Mouse (Mus musculus) liver, adult (tissue): ENCODE measurements at regions not wholly inside any gene's neighbourhood (a gene's known extent, or its start where the extent isn't known, plus 50 kb on each side); places are given as distances from the start of the nearest gene placed in this dataset.

Experiments
- GATA4 ChIP-seq: IDR thresholded peaks from 2 replicates; pipeline ENCODE4 v1.6.1; 2014; ENCODE audit warnings: mild to moderate bottlenecking, low read length; ENCODE audit not compliant: insufficient replicate concordance

DNA sequence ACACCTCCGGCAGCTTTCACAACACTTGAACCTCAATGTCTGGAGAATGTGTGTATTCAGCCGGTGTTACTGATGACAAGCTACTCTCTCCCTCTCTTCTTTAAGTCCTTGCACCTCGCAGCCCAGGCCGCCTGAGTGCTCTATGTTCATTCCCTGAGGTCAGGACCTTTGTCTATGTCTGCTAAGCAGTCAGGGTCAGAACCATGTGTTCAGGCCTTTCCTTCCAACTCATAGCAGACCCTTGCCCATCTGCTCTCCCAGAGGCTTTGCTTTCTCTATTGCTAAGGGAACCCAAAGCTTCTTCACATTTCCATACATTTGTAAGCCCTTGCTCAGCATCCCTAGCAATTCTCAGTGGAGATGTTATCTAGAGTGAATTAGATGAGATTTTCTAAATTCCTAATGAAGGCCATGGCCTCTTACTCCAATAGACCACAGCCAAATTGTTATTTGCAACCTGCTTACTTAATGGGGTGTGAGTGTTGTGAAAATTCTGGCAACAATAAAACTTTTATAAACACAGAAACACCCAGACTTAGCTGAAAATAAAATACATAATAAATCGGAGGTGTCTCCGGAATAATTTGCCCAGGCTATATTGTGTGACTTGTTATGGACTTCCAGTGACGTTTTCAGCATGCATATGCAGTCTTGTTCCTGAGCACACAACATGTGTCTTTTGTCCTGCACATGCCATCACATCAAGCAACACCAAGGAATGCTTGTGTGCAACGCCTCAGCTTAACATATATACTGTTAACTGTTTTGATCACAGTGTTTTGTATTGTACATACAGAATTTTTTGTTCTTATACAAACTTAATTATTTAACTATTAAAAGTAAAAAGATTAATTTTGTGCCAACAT, 321.2 kb downstream of the 1190002N15Rik start:
- no peak for TF ChIP-seq GATA4

DNA sequence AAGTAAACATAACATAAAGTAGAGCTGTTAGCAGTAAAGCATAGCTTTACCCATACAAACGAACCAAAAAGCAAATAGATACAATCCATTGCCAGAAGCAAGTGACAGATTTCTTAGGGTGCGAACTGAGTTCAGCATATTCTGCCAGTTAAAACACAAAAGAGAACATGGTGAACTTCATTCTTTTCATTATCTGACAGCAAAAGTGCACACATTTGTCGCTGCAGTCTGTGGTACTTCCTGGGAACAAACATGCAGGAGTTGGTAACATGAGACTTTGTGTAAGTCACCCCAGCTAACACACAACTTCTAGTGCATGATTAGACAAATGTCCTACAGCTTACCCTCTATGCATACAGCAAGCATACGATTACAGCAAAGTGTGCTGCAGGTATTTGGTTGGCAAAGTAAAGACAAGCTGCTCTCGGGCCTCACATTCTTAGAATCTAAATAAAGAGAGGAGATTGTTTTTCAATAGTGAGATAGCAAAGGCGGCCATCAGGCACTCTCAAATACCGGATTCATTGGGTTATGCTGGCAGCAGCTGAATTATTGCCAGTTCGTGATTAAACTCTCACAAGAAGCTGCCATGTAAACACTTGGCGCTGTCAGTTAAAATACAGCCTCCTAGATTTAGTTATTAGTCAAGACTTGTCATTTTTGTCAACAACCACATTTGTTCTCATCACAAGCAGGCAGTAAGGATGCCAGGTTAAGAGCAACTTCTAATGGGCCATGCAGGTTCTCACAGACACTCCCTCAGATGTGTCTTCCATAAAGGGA, 327.2 kb downstream of the 1190002N15Rik start:
- no peak for TF ChIP-seq GATA4

DNA sequence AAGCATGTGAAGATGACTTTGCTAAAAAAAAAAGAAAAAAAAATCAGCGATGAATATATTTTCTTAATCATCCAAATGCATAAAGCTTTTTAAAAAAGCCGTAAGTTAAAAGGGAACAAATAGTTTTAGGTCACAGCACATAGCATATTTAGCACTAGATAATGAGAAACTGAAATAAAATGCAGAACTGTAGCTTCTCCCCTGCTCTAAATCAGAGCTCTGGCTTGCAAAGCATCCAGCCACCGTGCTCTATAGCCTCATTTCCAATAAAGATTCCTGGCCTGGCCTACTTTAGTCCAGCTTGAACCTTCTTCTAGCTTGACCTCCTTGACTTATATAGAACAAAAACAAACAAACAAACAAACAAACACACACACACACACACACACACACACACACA, 328.9 kb downstream of the 1190002N15Rik start:
- no peak for TF ChIP-seq GATA4

DNA sequence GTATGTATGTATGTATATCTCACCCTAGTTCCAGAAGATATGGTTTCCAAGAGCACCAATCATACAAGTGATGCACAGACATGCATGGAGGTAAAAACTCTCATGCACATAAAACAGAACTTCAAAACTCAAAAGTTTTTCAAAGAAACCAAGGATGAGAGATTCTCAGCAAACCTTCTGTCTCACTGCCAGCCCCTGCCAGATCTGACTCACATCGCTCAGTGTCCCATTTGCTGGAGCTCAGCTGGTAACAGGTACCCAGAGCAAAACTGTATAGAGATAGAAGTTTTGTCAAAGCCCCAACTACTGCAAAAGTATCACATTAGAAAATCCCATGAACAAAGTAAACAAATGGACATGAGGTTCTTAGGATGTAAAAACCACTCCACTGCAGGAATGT, 337.0 kb downstream of the 1190002N15Rik start:
- TF ChIP-seq GATA4: no peak

DNA sequence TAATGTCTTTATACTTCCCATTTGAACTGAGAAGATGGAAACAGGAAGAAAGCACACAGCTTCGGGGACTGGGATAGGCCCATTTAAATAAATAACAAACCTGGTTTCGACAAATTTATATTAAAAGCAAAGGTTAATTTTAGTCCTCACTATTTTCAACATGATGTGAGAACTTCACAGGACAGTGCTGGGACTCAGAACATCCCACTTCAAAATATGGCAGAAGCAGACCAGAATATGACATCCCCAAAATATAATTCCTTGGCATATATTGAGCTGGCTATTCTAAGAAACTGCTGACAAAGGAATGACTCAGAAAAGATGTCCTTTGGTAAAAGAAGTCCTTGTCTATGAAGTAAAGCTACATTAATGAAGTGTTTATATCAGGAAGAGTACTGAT, 338.0 kb downstream of the 1190002N15Rik start:
- no peak for TF ChIP-seq GATA4

DNA sequence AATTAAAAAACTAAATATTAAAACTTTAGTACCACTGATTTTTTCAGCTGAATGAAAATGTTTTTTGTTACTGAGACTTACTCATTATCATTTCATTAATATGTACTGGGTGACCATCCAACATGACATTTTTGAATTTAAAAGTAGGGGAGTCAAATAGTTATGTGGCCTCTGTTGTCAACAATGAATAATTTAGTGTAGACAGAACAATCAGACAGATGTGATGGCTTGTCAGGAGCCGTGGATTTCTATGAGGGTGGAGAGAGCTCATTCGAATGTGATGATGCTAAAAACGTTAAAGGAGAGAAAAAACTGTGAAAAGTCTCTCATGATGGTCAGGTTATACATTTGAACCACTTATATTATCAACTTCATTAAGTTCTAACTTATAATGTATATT, 346.8 kb downstream of the 1190002N15Rik start:
- no peak for TF ChIP-seq GATA4

DNA sequence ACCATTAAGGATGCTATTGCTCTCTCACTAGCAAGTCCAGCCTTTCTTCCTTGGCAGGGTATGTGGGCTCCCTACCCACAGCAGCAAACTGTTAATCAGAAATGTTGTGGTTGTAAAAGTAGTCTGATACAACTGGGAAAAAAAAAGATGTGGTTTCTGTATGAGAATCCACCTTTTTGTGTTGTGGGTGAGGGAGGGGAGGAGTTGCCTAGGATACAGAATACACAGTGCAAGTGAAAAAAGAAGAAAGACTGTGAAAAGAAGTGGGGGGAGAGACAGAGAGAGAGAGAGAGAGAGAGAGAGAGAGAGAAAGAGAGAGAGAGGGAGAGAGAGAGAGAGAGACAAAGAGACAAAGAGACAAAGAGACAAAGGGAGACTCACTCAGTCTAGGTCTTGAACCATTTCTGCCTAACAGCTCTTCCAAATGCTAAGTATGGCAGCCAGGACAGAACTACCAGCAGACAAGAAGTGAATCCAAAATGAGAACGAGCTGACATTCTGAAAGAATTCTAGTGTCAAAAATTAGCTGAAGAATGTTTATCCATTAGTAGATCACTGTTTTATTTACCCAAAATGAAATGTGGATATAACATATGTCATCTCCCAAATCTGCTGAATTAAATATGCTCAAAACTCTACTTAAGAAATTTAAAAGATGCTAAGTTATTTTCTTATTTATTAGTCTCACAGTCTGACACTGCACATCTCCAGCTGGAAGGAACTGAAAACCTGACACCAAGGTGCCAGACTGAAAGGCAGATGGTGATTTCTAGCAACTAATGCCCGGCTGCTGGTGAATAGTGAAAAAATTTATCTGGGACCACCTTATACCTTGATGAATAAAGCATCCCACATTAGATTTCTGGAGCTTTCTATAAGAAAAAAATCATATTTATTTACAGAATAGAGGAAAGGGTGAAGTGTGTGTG, 347.7 kb downstream of the 1190002N15Rik start:
- no peak for TF ChIP-seq GATA4

DNA sequence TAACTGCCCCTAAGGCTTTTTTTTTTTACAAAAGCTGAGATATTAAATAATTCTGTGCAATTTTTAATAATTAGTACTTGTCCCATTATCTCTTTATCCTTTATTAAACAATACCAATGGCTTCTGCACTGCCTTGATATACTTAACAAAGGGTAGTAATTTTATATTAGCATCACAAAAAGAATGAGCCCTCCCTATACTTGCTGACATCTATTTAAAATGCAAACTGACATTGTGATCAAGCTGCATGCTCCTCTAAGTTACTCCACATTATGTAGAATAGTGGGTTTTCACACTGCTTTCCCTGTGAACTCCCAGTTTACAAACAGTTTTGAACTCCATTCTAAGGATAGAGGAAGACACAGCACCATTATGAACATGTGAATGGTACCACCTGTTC, 349.8 kb downstream of the 1190002N15Rik start:
- TF ChIP-seq GATA4: no peak

DNA sequence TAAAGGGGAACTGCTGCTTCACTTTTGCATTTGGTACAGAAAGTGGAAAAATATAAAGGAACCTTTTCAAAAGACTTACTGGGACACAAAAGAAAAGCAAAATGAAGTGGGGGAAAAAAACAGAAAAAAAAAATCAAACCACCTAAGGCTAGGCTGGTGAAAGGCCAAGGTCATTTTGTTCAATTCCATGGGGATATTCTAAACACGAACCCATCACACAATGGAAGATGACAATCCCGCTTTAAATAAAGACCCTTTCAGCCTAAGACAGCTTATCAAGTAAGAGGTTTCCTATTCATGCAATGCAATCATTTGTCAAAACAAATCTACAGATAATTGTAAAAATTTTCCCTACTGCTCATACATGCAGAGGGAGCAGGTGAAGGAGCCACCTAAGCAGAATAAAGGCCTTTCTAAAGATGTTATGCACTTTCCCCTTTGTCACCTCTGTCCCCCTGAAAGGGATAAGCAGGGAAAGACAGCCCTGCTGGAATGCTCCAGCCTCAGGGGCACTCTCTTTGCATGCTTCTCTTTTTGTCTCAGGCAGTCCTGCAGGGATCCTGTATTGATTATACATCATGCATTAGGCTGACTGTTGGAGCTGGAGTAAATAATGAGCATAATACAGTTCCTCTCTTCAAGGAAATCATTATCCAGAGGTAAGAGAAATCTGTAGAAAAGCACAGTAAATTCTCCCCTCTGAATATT, 367.8 kb downstream of the 1190002N15Rik start:
- no peak for TF ChIP-seq GATA4

DNA sequence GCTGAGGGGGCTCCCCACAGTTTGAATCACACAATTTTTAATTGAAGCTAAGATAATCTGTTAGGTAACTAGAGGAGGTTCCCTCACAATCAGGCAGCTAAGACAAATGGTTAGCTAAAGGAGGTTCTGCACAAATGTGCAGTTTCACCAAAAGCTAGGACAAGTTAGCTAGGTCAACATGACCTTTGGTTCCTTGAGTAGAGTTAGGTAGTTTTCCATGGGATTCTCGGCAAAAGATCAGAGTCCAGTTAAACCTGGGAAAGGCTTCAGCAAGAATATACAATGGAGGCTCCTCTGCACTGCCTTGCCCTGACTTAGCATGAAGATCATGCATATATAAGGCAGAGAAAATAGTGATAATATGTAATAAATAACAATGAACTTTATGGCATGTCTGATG, 374.2 kb downstream of the 1190002N15Rik start:
- TF ChIP-seq GATA4: no peak

DNA sequence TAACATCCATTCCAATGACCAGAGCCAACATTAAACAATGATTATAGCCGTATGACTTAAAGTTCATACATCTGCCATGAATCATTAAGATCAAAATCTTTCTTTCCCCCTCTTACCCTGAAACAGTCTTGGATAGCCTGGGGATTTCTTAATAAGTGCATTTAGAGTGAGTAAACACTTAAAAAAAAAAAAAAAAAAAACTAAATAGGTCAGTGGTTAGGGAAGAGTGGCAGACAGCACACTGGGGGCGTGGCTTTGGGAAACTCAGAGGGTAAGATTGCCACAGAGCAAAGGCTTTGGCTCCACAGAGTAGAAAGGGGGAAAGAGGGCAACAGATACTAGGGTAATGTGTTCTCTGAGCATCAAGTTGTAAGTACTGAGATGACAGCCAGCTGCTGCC, 382.3 kb downstream of the 1190002N15Rik start:
- no peak for TF ChIP-seq GATA4

DNA sequence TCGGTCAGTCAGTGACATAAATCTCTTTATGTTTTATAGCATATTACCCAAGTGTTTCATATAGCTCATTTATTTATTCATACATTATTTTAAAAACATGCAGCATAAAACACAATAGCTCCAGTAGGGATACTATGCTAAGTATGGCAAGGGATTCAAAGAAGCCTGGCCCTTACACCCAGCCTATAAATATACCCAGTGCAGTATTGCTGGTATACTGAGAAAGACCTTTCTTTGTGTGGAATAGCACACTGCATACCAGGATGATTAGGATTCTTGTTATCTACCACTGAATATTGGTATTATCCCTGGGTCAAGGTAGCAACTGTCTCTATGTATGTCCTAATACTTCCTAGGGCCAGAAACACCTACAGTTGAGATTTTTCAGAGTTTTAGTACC, 389.4 kb downstream of the 1190002N15Rik start:
- TF ChIP-seq GATA4: no peak

DNA sequence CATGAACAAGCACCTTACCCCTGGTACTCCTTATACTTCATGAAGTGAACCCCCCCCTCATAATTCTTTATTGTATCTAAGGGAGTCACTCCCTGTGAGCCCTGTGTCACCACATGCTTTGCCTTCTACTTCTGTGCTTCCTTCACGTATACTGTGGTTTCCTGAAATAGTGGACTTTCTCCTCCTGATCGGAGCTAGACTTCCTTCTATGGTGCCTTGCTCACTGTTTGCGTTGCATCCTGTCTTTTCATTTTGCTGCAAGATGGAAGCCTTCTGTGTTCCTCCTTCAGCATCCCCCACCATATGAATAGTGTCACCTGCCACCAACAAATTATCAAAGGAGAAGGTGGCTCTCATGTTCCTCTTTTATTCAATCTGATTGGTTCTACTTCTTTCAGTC, 391.1 kb downstream of the 1190002N15Rik start:
- TF ChIP-seq GATA4: no peak

DNA sequence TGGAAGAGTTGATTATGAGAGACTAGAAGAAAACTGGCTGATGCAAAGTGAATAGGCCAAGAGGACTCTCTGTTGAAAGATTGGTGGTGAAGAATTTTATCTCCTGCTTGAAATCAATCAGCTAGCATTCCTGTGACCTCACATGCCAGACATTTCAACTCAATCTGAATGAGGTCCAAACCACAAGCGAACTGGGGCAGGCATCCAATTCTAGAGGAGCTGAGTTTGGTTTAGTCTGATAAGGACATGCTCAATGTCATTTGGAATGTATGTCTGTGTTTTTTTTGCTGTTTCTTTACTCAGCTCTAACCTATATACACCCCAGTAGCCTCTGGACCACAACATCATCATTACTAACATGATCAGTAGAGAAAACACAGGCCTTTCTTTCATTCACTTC, 401.4 kb downstream of the 1190002N15Rik start:
- no peak; the same call in 1 of the 2 replicates for TF ChIP-seq GATA4

DNA sequence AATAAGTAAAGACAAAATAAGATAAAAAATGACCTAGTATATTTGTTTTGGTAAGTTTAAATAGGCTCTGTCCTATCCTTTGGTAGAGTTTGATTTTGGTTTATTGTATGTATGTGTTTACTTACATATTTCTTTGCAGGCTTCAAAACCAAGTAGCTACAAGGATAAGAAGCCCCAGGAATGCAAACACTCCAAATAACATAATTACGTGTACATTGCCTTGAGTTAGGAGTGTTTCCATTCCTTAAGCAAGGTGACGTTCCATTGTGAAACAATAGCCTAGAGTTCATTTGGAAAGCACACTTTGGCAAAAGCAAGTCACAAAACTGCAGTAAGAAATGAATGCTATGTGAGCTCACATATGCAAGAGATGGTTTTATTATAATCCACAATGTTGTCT, 404.2 kb downstream of the 1190002N15Rik start:
- TF ChIP-seq GATA4: no peak

DNA sequence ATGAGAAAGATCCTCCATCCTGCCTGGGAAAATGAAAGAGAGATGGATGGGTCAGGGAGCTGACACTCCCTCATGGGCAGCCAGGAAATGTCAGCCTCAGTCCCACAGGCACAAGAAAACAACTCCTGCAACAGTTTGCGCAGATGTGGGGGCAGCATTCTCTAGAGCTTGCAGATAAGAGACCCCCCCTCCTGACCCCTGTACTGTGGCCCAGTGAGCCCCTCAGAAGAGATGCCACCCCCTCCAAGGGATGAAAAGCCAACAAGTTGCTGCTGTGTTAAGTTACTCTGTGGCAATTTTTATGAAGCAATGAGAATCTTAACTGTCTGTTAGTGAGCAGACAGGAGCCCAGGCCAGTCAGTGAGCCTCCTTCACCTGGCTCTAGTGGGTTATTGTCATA, 406.5 kb downstream of the 1190002N15Rik start:
- TF ChIP-seq GATA4: no peak
